Mouse (Mus musculus) liver, embryonic 14.5 days (tissue): Measurements from ENCODE around the gene Fasl.

Experiments
- CTCF ChIP-seq: IDR thresholded peaks from 2 replicates; pipeline ENCODE4 v1.5.1; 2016; ENCODE audit warnings: antibody characterized with exemption, low read depth, control low read depth
- EP300 ChIP-seq: IDR thresholded peaks from 2 replicates; pipeline ENCODE4 v1.6.1; 2016; ENCODE audit warnings: antibody characterized with exemption, low read depth

DNA sequence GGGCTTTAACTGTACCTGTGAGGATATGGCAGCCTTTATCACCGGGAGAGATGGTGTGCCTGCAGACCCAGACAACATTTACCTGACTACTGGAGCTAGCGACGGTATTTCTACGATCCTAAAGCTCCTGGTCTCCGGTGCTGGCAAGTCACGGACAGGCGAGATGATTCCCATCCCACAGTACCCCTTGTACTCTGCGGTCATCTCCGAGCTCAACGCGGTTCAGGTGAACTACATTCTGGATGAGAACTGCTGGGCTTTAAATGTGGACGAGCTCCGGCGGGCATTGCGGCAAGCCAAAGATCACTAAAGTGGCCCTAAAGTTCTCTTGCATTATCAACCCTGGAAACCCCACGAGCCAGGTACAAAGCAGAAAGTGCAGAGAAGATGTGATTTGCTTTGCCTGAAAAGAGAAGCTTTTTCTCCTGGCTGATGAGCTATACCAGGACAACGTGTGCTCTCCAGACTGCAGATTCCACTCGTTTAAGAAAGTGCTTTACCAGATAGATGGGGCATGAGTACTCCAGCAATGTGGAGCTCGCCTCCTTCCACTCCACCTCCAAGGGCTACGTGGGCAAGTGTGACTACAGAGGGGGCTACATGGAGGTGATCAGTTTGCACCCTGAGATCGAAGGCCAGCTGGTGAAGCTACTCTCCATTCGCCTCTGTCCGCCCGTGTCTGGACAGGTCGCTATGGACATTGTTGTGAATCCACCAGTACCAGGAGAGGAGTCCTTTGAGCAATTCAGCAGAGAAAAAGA lies 41.6 kb downstream of the Fasl start:
- no peak for TF ChIP-seq CTCF
- no peak for TF ChIP-seq EP300
